Mouse (Mus musculus) kidney, adult 18-20 months (tissue): ENCODE measurements at regions not wholly inside any gene's neighbourhood (a gene's known extent, or its start where the extent isn't known, plus 50 kb on each side); places are given as distances from the start of the nearest gene placed in this dataset.
A peak's percentile ranks its signal among the peaks of the same experiment; 100 is the strongest.

Experiments used
- DNase-seq: peaks from one replicate; pipeline ENCODE4 v3.0.0; 2021

DNA sequence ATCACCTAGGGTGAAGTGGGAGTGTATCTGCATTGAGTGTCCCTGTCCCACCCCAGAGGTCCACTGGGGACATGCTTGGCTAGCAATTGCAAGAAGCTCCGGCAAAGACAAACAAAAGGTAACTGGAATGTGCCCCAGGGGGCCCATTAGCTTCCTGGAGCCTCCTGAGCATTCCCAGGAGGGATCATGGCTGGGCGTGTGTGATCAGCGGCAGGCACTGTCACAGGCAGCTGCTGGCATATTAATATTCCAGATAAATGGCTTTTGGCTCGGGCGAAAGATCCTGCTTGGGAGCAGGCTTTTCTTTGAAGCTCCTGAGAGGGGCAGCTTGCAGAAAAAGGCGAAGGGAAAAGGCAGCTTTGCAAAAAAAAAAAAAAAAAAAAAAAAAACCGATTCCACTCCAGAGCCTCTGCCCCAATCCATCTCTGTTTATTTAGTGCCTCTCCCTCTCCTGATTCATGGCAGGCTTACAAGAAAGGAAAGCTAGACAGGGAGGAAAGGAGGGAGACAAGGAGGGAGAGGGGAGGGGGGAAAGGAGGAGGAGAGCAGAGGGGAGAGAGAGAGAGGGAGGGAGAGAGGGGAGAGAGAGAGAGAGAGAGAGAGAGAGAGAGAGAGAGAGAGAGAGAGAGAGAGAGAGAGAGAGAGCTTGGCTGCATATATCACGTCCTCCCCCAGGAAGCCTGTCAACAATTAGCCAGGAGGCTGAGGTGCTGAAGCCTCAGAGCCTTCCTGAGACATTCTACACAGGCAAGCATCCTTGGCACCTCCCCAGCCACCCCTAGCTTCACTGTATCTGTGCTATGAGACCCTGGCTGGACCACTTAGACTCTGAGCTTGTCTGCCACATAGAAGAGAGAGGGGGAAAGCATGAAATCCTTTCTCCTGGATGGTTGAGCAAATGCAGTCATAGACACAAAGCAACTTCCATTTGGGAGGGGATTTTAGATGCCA lies 443.4 kb upstream of the Zmiz1 start:
- DNase-seq: peak; percentile 26

DNA sequence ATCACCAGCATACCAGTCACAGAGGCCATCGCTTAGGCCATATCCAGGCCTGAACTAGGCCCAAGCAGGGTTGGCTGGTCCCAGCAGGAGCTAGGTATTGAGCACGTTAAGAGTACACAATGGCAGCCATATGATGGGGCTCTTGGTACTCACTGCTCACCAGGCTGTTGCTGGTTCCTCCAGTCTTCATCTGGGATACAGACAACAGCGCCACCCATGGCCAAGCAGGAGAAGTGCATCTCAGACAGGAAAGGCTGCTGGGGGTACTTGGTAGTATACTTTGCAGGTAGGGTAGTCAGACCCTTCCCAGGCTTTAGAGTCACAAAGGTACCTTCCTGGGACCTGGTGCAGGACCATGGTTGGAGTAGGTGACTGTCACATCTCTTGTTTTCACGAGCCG lies 441.1 kb upstream of the Zmiz1 start:
- no peak for DNase-seq

DNA sequence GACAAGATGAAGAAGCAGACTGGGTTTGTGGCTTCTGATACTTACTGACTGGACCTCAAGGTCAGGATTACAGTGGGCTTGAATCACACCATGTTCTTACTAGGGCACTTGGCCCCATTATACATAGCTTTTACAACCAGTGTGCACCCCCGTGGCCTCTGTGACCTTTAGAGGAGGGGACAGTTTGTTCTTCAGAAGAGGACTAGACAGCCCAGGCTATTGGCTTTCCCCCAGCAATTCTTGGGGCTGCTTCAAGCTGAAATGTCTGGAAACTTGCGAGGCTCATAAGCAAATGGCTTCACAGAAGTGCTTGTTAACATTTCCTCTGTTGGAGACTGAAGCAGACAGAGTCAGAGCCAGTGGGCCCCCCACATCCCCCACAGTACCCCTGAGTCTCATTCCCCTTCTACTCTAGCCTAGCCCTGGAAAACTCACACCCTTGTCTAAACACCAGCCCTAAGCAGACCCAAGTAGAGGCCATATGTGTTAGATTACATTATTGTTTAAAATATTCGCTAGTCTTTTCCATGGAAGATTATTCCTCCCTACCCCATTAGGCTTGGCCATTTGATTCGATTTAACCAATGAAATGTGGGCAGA lies 439.6 kb upstream of the Zmiz1 start:
- no peak for DNase-seq

DNA sequence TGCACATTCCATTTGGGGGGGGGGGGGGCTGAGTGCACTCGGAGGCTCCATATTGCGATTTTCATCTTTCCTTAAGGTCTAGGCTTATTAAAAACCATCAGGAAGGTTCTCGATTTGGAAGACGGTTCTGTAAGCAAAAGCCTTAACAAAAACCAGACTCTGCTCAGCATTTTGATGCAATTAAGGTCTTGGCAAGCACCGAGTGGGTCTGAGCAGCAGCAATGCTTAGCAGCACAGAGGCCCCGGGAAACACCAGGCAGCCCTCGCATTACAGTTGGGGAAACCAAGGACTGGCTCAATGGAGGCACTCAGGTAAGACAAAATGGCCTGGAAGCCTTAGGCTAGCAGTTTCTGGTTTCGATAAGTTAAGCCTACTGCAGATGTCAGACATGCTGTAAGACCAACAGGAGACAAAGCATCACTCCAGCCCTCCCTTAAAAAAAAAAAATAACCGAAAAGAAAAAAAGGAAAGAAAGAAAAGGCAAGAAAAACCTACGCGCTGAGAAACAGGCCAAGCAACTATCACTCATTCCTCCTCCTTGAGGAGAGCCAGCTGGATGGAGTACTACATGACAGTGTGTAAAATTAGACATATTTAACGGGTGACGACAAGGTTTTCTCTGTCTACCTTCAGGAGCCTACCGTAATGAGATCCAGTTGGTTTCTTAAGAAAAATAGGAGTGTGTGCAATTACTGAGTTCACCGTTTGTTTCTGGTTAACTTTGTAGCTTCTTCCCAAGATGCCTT lies 436.3 kb upstream of the Zmiz1 start:
- no peak for DNase-seq

DNA sequence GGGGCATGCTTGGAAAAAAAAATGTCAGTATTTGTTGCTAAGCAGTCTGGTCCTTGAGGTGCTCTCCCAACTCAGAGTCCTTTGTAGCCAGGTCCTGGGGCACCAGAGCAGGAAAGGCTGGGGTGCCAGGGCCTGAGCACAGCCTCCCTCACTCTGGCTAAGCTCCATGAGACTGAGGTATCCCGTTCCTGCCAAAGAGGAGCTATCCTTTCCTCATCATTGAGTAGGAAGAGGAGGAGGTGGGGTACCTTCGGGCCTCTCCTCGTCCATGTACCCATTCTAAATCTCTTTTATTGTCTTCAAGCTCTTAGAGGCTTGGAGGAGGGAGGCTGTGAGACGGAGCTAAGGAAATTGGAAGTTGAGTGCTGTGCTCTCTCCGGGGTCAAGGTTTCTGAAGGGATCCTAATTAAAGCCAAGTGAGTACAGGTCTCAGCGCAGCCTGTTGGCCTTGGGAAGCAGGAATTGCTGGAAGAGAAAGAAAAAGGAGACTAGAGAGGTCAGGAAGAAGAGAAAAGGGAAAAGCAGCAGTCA lies 435.6 kb upstream of the Zmiz1 start:
- DNase-seq: no peak

DNA sequence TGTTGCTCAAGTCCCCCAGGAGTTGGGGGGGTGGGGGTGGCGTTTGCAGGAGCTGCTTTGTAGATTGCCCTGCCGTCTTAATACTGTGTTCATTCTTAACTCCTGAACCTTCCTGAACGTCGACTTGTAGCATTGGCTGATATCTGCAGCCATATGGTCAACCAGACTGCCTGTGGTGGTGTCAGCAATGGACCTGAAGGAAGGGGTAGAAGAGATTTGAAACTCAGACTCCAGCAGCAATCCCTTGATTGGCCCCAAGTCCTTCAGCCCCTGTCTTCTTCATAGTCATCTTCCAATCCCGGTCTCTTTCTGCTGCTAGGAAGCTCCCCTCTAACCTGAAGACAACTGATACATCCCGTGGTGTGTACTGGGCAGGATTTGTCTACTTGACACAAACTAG lies 433.9 kb upstream of the Zmiz1 start:
- DNase-seq: no peak

DNA sequence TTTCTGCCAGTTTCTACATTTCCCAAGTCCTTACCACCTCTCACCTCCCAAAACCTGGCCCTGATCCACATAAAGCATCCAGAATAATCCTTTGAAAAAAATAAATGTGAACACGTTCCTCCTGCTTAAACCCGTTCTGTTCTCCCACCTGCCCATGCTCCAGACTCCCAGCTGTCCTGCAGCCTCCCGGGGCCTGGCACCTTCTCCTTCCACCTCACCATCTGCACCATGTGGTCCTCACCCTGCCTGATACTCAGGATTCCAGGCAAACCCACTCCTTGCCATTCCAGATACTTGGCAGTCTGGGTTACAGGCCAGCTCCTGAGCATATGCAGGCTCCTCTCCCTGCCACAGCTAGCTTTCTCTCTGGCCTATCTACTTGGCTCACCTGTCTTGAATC lies 431.9 kb upstream of the Zmiz1 start:
- DNase-seq: no peak

DNA sequence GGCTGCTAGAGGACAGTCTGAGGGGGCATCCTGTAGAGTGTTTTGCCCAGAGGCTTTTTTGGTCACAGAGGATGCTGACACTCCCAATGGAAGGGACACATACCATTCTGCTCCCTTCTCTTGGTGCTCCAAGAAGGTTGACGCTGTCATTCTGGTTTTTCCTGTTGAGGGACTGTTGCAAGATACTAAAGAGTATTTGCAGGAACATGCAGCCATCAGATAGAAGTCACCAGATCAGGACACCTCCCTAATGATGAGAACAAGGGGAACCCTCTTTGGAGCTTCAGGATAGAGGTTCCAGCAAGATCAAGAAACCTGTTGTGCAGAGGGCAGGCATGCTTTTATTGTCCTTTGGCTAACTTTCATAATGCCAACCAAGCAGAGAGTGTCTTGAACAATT lies 431.1 kb upstream of the Zmiz1 start:
- DNase-seq: no peak

DNA sequence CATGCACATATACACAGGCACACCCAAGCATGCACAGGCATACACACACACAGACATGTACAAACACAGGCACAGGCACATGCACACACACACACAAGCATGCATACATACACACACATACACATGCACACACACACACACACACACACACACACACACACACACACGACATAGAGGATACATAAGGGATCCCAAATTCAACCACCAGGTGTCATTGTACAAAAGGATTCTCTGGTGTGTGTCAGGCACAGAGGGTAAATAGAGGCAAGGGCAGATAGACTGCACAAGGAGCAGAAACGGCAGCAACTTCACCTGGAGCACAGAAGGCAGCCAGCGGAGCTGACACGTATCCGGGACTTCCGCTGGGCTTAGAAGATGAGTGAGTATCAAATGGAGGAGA lies 428.1 kb upstream of the Zmiz1 start:
- no peak for DNase-seq

DNA sequence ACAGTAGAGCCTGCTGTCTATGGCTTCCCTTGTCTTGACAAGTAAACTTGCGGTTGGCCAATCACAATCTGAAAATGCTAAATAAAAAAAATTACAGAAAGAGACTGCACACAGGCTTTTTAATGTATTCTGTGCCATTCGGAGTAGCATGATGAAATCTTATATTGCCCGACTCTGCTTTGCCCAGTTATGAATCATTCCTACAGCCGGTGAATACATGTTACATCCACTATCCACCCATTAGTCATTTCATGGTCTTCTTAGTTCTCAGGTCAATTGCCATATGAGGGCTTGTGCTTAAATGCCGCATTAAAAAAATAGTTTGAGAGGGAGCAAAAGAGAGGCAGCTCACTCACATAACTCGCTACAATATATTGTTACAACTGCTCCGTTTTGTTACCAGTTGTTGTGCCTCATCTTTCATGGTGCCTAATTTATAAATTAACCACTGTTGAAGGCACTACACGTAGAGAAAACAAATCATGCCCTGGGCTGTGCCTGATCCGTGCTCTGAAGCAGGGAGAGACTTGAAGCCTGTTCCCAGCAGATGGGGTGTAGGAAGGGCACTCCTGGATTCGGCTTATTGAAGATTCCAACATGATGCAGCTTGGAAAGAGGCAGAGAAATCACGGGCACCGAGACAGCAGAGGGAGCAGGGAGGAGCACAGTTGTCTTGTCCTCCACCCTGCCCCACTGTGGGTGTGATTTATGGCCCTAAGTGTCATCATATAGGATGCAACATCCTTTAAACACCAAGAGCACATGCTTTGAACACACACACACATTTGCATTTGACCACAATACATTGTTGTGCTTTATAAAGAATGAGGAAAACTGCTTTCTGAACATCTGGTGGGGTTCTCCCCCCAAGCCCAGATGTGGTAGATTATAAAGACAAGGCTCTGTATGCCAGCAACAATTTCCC lies 427.0 kb upstream of the Zmiz1 start:
- DNase-seq: no peak

DNA sequence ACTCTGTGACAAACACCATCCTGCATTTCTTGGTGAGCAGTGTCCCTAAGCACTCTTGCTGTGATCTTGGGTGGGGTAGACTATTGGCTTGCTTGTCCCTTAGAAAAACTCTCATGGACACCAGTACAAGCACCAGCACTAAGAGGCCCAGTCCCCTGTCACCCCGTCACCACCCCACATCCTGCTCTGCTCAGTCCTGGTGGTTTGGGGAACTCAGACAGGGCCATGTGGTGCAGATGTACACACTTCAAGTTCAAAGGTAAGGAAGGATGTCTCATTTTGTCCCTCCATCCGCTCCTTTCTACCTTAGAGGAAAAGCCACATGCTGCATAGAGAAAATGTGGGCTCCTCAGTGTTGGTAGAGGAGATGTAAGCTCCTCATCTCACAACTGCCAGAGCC lies 426.1 kb upstream of the Zmiz1 start:
- no peak for DNase-seq

DNA sequence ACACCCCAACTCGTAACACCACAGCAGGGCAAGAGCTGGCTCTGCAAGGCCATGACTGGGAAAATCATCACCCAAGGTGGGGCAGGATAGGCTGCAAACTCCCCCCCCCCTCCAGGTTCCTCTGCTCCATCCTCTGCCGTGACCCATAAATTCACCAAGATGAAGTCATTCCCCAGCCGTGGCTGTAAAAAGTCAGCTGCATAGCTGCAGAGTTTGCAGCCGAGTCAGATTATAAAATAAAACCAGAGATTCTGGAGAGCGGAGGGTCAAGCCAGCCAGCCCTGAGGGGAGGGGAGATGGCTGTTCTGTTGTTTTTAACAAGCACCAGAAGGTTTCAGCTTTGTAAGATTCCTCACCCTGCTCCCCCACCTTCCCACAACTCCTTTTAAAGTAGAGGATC lies 416.7 kb upstream of the Zmiz1 start:
- no peak for DNase-seq

DNA sequence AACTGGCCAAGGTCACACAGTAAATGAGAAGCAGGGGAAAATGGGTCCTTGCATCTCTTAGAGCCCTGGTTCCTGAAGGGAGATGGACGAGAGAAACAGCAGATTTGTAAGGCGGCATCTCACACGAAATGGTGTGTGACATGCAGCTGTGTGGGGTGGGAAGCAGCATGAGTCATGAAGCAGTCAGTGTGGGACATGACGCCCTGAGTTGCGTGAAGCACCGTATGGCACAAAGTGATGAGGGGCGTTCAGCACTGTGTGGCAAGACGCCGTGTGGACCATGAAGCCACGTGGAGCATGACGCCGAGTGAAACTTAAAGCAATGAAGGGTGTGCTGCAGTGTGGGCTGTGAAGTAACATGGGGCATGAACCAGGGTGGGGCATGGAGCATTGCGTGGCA lies 414.9 kb upstream of the Zmiz1 start:
- no peak for DNase-seq

DNA sequence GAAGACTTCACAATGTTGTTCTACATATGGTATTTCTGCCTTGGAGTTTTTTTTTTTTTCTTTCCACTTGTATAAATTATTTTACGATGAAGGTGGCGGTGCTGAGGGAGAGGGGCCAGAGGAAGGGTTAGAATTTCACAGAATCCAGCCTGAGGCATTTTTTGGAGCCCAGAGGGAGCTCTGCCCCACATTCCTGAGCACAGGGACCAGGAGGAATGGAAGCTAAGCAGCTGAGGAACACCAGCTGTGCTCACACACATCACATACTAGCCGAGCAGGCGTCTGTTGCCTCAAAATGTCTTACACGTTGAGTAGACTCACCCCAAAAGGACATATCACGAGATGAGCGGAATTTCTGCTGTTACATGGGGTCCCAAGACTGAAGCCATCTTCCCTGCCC lies 414.1 kb upstream of the Zmiz1 start:
- DNase-seq: no peak

DNA sequence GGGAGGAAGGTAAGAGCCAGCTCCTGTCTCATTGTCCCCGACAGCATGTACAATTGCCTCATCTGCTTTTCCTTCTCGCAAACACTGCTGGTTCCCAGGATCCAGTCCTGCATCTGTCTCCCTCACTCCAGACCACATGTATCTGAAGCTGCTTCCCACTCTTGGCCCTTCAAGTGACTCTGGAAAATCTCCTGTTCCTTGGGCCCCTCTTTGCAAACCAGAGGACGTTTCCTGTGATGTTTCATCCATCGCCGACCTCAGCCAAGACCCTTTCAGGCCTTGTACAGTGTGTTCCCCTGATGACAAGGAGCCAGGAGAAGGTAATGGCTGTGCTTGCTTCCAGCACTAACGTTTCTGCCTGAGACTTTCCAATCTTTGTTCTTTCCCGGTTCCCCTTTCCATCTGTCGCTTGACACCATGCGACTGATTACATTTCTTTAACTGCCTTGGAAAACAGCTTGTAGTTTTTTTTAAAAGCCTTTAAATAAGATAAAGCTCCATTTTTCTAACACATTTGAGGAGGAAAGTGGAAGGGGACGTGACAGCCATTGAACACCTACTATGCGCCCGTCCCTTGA lies 408.2 kb upstream of the Zmiz1 start:
- DNase-seq: no peak

DNA sequence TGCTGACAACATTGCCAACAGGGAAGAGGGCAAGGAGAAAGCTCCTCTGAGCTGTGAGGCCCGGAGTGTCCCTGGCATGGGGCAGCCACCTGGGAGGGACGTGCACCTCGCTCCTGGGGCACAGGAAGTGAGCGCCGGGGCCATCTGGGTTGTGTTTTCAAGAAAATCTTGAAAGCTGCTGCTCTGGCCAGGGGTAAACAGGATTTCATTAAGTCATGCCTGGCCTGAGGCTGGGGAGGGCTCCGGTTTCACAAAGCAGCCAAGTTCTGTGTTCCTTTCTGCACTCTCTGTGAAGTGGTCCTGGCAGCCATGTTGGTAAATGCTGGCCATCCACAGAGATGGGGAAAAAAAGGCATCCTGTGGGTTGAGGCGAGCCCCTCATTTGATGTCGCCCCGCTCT lies 406.8 kb upstream of the Zmiz1 start:
- no peak for DNase-seq

DNA sequence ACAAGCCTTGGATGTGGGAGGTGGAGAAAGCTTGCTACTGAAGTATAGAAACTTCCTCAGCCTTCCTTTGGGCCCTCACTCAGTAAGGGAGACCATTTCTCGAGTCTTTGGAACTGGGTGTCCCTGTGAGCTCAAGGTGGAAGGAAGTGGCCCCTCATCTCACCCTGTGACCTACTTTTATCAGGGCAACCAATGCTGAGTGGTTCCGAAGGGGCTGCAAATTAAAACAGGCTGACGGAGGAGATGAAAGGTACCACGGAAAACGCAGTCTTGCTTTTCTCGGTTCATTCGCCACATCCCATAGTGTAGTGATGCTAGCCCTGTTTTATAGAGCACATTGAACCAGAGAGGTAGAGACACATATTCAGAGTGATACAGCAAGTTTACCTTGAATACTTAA lies 399.6 kb upstream of the Zmiz1 start:
- no peak for DNase-seq

DNA sequence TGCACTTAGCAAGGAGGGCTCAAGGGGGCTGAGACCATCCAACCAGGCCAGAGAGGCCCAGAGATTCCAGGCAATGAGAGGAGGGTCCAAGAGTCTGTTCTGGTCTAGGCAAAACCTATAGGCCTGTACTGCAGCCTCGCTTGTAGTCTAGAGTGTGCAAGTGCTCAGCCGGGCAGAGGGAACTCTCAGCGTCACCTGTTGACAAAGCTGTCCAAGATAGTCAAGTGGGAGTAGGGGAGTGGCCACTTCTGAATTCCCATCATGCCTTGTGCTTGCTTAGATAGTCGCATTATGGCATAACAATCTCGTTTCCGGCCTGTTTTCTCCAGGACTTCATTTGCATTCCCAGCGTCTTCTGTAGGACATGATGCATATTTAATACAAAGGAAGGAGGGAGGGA lies 398.7 kb upstream of the Zmiz1 start:
- no peak for DNase-seq

DNA sequence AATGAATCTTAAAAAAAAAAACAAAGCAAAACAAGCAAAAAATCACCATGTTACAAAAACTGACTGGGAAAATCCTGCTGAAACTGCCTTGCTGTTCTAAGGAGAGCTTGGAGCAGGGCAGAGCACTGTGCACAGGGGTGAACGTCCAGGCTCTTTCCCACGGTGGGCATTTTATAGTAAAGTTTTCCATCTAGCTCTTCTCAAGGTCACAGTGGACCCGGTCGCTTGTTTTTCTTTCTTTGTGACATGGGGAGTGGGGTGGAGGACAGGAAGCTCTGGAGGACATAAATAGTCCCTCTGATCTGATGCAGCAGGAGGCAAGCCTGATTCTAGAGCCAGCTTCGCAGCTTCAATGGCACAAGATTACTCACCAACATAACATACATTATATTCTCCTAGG lies 395.9 kb upstream of the Zmiz1 start:
- DNase-seq: no peak

DNA sequence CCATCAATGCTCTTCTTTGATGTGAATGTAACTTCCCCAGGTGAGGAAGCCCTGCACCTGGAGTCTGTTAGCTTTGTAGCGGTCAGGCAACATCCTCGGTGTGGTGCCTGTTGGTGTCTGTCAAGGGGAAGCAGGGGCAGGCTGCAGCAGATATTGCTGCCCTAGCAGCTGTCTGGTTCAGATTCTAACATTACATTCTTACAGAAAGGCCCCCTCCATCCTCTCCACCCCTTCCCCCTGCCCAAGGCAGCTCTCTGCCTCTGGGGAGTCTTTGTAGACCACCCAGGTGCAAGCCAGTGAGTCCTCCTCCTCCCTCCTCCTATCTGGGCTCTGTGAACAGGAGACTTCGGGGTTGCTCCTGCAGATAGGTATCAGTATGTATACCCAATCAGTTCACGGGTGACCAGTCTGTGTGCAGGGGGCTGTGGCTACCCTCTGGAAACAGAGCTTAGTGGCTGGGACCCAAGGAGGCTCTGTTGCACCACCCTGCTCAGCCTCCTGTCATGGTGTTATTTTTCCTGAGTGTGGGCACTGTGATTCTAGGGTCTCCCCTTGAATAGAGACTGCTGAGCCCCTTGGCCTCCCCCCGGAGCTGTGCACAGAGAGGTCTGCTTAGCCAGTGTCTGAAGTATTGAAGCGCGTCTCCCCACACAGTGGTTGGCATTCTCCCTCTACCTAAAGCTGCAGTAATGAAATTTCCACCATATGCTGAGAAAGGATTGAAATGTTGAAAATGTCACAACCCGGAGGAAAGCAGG lies 394.6 kb upstream of the Zmiz1 start:
- no peak for DNase-seq

DNA sequence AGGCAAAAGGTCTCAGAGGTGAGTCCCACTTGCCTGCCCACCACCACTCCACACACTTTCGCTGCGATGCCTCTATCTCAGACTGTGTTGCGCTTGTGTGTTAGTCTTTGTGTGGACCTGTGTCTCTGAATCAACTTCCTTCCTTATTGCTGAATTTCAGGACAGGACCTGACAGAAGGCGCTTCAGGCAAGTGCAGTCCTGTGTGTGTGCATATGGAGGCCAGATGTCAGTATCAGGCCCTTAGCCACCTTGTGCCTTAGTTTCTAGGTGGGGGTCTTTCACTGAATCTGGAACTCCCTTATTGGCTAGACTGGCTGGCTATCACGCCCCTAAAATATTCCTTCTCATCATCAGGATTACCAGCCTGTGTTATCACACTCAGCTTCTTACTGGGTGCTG lies 391.6 kb upstream of the Zmiz1 start:
- no peak for DNase-seq
